Mouse (Mus musculus) cerebellum, adult 2 months (tissue): ENCODE data around the gene Ankrd53.

Source experiments
- CTCF ChIP-seq: fragments of 200-500 bp; IDR thresholded peaks from 2 replicates; pipeline ENCODE4 v1.5.1; 2011; ENCODE audit warnings: low read depth, mild to moderate bottlenecking, control low read depth, low read length, moderate library complexity, borderline replicate concordance; ENCODE audit not compliant: insufficient read depth
- POLR2A ChIP-seq: fragments of 200-500 bp; IDR thresholded peaks from 2 replicates; pipeline ENCODE4 v1.6.1; 2011; ENCODE audit warnings: low read length, control low read depth, borderline replicate concordance; ENCODE audit not compliant: insufficient read depth

GRCm38 (mm10) chr6:83749286-83749685, 13.2 kb upstream of the Ankrd53 start:
- no peak for TF ChIP-seq POLR2A
- TF ChIP-seq CTCF, result no peak
